Mouse (Mus musculus) forebrain, embryonic 12.5 days (tissue): ENCODE data around the gene Bpi. TPM values are rescaled to one million over a fixed set of nuclear protein-coding genes. Genes with fewer than 3 reads are reported as not detected.

ENCODE experiments used
- ATAC-seq: fragments of 200-750 bp; cut with Nextera tagmentation; 2 replicates; pipeline ENCODE4 v1.8.0; 2017; ENCODE audit warnings: moderate TSS enrichment; ENCODE audit not compliant: low FRiP score
- H3K27ac ChIP-seq: fragments of 300-500 bp; sonication (generic); 2 replicates; pipeline ENCODE4 v1.5.1; 2016; ENCODE audit warnings: mild to moderate bottlenecking
- H3K27me3 ChIP-seq: fragments of 300-500 bp; sonication (generic); 2 replicates; pipeline ENCODE4 v1.6.1; 2016; ENCODE audit warnings: mild to moderate bottlenecking
- H3K36me3 ChIP-seq: fragments of 300-500 bp; sonication (generic); replicated peaks from 2 replicates; pipeline ENCODE4 v1.6.1; 2016; ENCODE audit warnings: mild to moderate bottlenecking
- H3K4me1 ChIP-seq: fragments of 300-500 bp; sonication (generic); 2 replicates; pipeline ENCODE4 v1.6.1; 2016
- H3K4me2 ChIP-seq: fragments of 300-500 bp; sonication (generic); 2 replicates; pipeline ENCODE4 v1.6.1; 2016; ENCODE audit warnings: mild to moderate bottlenecking, moderate library complexity
- H3K4me3 ChIP-seq: fragments of 300-500 bp; sonication (generic); replicated peaks from 2 replicates; pipeline ENCODE4 v1.5.1; 2016; ENCODE audit warnings: mild to moderate bottlenecking
- H3K9ac ChIP-seq: fragments of 300-500 bp; sonication (generic); 2 replicates; pipeline ENCODE4 v1.6.1; 2016; ENCODE audit warnings: mild to moderate bottlenecking
- H3K9me3 ChIP-seq: fragments of 300-500 bp; sonication (generic); 2 replicates; pipeline ENCODE4 v1.6.1; 2016
- WGBS: fragments of 180-500 bp; shearing (Covaris S2); methylation state at CpG from one replicate; pipeline ENCODE4 v1.1.7; 2016; 5-methylcytosine and 5-hydroxymethylcytosine counted together
- polyA plus RNA-seq: library from polyadenylated mRNA; unstranded; fragments of >200 nt; fragmentation: Nextera tagmentation; extraction: Ambion mirVana; gene quantifications from 2 replicates; pipeline ENCODE4 v1.2.1, GENCODE M21; 2016

The Bpi gene
- polyA plus RNA-seq: not detected in 2 replicates

DNA sequence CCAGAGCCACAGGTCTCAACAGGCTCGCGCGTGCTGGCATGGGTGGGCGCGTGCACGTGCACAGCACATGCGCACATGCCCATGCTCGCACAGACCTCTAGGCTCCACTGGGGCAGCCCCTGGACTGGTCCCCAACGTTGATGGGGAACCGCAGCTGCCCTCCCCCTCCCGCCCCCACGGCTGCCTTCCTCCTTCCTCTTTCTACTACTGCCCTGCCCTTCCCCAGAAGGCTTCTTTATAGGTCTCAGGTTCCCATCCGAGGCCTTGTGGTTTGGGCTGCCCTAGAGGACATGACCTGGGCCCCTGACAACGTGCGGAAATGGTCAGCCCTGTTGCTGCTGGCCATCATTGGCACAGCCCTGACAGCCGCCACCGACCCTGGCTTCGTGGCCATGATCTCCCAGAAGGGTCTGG, at the start of gene Bpi:
Gene Bpi, plus strand, starts transcription at position 90 of the 414 bp plus-strand sequence.
- Histone ChIP-seq H3K27me3 (peaks cover 10% of the 10 kb centered on the region; the same call in 1 of the 2 replicates), H3K27ac (no peak within 1 kb of the TSS), H3K36me3 (no peaks in the 10 kb centered on the region), H3K4me3 (no peak within 1 kb of the TSS), H3K4me1 (peaks cover 14% of the 10 kb centered on the region), H3K9ac (peak within 1 kb of the TSS; percentile 34; the same call in 1 of the 2 replicates), H3K4me2 (no peak within 1 kb of the TSS), H3K9me3 (no peaks in the 10 kb centered on the region)
- ATAC-seq: no peak
- 71% methylated on average over 18 of the region's 18 CpGs for WGBS

DNA sequence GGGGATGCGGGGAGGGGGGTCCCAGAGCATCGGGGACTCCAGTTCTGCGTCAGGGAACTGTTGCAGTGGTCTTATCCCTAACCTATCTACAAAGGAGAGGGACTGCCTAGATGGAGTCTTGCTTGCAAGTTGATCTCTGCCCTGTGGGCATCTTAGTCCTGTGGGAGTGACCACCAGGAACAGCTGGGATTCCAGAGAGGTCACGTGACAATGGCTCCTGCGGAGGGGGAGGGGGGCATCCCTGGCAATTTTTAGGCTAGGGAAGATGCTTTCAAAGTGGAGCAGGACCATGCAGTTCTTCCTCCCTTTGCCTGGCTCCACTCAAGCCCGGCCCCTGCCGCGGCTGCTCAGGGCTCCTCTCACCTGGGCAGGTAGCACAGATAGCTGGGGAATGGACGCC, 48.1 kb upstream of the Bpi start:
- H3K4me3 ChIP-seq: no peak overlapping the region
- no peak overlapping the region for H3K27ac ChIP-seq
- no peak for ATAC-seq
- H3K9ac ChIP-seq: no peak overlapping the region
- peaks cover 8% of the 10 kb centered on the region for H3K4me1 ChIP-seq
- H3K36me3 ChIP-seq: no peaks in the 10 kb centered on the region; the same call in 1 of the 2 replicates
- H3K27me3 ChIP-seq: peaks cover 8% of the 10 kb centered on the region; the same call in 1 of the 2 replicates
- H3K9me3 ChIP-seq: no peaks in the 10 kb centered on the region
- 69% methylated on average over 9 of the region's 9 CpGs for WGBS
- no peak overlapping the region for H3K4me2 ChIP-seq

DNA sequence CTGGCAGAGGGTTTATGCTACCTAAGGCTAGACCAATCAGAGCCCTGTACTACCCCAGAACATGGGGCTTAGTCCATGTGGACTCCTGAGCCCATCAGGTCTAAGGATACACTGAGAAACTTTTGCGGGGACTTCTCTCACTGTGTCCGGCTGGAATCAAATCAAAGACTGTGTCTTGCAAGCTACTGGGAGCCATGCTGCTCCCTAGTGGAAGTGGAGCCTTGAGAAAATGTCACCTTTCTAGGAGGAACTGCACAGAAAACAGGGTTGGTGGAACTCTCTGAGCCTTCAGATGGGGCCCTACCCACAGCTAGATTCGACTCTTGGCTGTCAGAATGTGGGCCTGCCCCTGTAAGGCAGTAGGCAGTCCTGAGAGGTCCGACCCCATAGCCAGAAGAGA, 47.4 kb upstream of the Bpi start:
- Histone ChIP-seq H3K4me3 (no peak overlapping the region), H3K9me3 (no peaks in the 10 kb centered on the region), H3K9ac (0 out of 2 replicates have a peak overlapping the region, but pooled peaks have one; percentile 9), H3K27me3 (peaks cover 8% of the 10 kb centered on the region; the same call in 1 of the 2 replicates), H3K4me2 (no peak overlapping the region), H3K36me3 (no peaks in the 10 kb centered on the region; the same call in 1 of the 2 replicates), H3K27ac (no peak overlapping the region), H3K4me1 (peaks cover 11% of the 10 kb centered on the region; the same call in 1 of the 2 replicates)
- WGBS: 46% methylated on average over 4 of the region's 4 CpGs
- ATAC-seq: no peak

DNA sequence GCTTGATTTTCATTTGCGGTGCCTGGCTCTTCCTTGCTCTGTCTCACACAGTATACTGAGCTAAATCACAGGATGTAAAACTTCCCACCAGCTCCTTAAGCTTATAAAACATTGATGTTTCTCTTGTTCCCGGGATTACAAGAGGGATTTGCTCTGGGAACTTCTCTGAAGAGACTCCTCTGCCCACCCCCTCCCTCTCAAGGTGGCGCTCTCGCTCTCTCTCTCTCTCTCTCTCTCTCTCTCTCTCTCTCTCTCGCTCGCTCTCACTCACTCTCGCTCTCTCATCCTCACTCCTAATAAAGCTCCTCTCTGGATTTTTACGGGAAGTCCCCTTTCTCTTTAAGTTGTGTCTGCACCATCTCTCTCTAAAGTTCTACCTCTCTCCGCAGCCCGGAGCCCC, 46.9 kb upstream of the Bpi start:
- H3K27me3 ChIP-seq: 0 out of 2 replicates have a peak, but pooled peaks cover 8% of the 10 kb centered on the region
- no peak for ATAC-seq
- H3K36me3 ChIP-seq: no peaks in the 10 kb centered on the region; the same call in 1 of the 2 replicates
- peak overlapping the region; percentile 16; the same call in 1 of the 2 replicates for H3K4me2 ChIP-seq
- WGBS: 26% methylated on average over 10 of the region's 10 CpGs
- H3K9me3 ChIP-seq: no peaks in the 10 kb centered on the region
- H3K4me1 ChIP-seq: peaks cover 11% of the 10 kb centered on the region; the same call in 1 of the 2 replicates
- no peak overlapping the region for H3K9ac ChIP-seq
- H3K27ac ChIP-seq: no peak overlapping the region
- H3K4me3 ChIP-seq: no peak overlapping the region

DNA sequence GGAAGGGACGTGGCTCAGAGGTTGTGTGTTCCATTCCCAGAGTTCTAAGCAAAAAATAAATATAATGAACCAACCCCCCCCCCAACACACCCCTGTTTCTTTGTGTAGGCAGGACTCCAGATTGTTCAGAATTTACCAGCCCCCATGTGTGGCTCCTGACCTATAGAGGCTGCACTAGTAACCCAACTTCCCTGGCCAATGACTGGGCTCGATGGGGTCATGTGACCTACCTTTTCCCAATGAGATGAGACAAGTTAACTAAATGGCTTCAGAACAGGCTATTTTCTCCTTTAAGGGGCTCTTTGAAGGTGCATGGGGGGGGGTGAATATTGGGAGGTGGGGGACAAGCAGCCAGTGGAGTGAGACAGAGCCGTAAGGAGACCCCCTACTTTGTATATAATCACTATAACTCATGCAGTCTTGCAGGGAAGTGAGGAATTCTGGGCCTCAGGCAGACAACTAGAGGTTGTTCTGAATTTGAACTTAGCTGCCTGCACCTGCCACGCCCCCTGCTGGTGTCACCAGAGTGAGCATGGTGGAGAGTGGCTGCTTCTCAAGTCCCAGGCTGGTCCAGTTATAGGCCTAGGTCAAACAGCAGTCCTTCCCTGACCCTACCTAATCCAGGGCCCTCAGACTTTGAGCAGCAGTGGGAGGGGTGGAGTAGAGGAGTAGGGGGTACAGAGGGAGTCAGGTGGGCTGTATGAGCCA, 46.0 kb upstream of the Bpi start:
- WGBS: 62% methylated on average over 4 of the region's 4 CpGs
- H3K27ac ChIP-seq: no peak overlapping the region

DNA sequence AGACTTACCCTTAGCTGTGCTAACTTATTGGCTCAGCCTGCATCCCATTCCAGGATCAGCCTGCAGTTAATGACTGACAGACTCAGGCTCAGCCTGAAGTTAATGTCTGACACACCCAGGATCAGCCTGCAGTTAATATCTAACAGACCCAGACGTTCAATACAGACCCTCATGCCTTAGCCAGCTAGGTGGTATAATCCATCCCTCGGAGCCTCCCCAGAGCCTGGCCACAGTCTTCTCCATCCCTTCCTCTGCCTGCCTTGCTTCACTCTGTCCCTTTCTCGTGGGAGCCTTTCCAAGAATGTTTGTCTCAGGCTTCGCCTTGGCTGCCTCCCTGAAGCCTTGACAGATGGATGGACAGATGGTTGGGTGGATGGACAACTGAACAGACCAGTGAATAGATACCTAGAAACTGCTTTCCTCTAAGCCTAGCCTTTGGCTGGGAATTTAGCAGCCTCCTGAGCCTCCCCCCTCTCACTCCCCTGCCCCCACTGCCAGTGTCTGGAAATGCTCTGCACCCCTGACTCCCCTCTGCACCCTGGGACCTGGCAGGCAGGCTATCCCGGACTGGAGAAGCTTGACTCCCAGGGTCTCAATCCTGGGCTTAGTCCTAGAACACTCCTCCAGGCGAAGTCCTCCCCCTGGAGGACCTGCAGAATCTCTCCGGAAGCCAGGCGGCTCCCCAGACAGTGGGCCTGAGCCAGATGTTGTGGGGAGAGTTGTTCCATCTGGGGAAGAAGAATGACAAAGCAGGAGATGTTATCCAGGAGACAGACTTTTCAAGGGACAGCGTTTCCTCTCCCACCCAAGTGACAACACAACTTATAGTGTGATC, 42.4 kb upstream of the Bpi start:
- no peaks in the 10 kb centered on the region for H3K27me3 ChIP-seq
- H3K9ac ChIP-seq: no peak overlapping the region
- H3K4me3 ChIP-seq: no peak overlapping the region
- H3K27ac ChIP-seq: no peak overlapping the region
- WGBS: 74% methylated on average over 9 of the region's 9 CpGs
- no peaks in the 10 kb centered on the region for H3K36me3 ChIP-seq
- no peak overlapping the region for H3K4me2 ChIP-seq
- H3K4me1 ChIP-seq: peaks cover 8% of the 10 kb centered on the region; the same call in 1 of the 2 replicates
- no peak for ATAC-seq
- no peaks in the 10 kb centered on the region for H3K9me3 ChIP-seq

More for the DNA sequence above, 46.0 kb upstream of the Bpi start:
- 0 out of 2 replicates have a peak, but pooled peaks cover 8% of the 10 kb centered on the region for H3K27me3 ChIP-seq
- H3K4me3 ChIP-seq: no peak overlapping the region
- no peaks in the 10 kb centered on the region; the same call in 1 of the 2 replicates for H3K36me3 ChIP-seq
- H3K4me1 ChIP-seq: peaks cover 11% of the 10 kb centered on the region; the same call in 1 of the 2 replicates
- no peak overlapping the region for H3K4me2 ChIP-seq
- H3K9ac ChIP-seq: no peak overlapping the region
- ATAC-seq: no peak
- no peaks in the 10 kb centered on the region for H3K9me3 ChIP-seq

DNA sequence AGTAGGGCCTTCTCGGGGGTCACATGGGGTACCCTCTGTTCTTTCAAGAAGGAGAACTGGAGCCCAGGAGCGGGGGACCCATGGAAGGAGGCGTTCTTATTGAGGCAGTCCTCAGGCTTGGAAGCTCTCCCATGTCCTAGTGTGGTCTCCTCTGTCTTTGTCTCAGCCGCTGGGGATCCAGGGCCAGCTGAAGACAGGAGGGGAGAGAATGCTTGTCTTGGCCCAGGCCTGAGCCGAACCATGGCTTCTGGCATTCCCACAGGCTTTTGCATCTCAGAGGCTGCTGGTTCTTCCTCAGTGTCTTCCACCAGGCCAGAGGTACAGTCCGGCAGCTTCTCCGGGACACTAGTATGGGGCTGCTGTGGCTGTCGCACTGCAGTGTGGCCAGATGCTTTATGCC, 41.4 kb upstream of the Bpi start:
- H3K4me3 ChIP-seq: no peak overlapping the region
- WGBS: 89% methylated on average over 8 of the region's 8 CpGs
- H3K9me3 ChIP-seq: no peaks in the 10 kb centered on the region
- no peak for ATAC-seq
- peaks cover 4% of the 10 kb centered on the region; the same call in 1 of the 2 replicates for H3K4me1 ChIP-seq
- no peak overlapping the region for H3K4me2 ChIP-seq
- H3K27ac ChIP-seq: no peak overlapping the region
- no peaks in the 10 kb centered on the region for H3K27me3 ChIP-seq
- H3K9ac ChIP-seq: no peak overlapping the region
- H3K36me3 ChIP-seq: no peaks in the 10 kb centered on the region

DNA sequence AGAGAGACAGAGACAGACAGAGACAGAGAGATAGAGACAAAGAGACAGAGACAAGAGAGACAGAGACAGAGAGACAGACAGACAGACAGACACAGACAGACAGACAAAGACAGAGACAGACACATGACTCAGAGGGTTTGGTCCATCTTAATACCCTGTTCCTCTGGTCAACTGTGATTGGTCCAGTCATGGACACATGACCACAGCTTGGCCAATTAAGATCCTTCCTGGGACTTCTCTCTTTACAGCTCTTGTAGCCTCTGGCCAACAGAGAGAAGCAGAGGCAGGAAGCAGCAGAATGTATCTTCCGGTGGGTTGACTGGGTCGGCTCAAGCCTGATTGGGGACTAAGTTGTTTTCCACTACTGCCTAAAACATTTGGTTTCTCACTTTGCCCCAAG, 38.3 kb upstream of the Bpi start:
- Histone ChIP-seq H3K27ac (no peak overlapping the region), H3K4me1 (0 out of 2 replicates have a peak, but pooled peaks cover 4% of the 10 kb centered on the region), H3K9ac (no peak overlapping the region), H3K36me3 (no peaks in the 10 kb centered on the region), H3K4me2 (no peak overlapping the region), H3K27me3 (no peaks in the 10 kb centered on the region), H3K9me3 (no peaks in the 10 kb centered on the region), H3K4me3 (no peak overlapping the region)
- no peak for ATAC-seq
- 91% methylated on average over 2 of the region's 2 CpGs for WGBS

DNA sequence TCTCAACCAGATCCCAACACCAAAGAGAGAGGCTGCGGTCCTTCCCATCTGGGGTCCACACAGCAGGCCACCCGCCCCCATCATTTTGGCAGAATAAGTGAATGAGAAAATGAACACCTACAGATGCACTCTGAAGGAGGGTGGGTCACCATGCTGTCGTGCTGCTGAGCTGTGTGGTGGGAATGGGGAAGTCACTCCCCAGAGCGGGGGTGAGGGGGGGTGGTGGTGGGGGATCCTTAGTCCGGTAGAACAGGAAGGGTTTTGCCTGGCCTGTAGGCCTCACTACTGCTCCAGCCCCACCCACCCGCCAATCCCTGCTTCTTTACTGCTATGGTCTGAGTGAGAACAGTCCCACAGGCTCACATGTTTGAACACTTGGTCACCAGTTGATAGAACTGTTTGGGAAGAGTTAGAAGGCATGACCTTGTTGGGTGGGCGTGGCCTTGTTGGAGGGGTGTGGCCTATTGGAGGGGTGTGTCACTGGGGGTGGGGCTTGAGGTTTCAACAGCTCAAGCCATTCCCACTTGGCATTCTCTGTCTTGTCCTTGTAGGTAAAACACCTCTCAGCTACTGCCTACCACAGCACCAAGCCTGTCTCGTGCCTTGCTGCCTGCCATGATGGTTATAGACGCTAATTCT, 36.3 kb upstream of the Bpi start:
- WGBS: 92% methylated on average over 9 of the region's 9 CpGs
- Histone ChIP-seq H3K9me3 (no peaks in the 10 kb centered on the region), H3K36me3 (no peaks in the 10 kb centered on the region), H3K27me3 (no peaks in the 10 kb centered on the region), H3K27ac (no peak overlapping the region), H3K9ac (no peak overlapping the region), H3K4me2 (no peak overlapping the region), H3K4me1 (no peaks in the 10 kb centered on the region), H3K4me3 (no peak overlapping the region)
- no peak for ATAC-seq

DNA sequence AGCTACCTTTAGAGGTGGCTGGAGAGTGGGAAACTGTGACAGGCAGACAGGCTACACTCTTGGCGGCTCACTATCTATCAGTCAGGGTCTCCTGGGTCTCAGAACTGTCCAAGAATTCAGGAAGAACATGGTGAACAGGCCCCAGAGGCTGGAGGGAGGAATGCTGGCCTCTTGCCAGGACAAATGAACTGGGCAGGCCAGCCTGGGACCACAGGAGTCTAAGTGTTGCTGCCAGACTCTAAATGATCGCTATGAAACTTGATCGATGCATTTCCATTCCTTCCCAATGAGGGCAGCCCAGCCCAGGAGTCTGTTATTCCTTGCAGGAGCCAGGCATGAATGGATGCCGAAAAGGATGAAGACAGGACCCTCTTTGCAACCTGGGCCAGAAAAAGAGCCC, 35.2 kb upstream of the Bpi start:
- no peak for ATAC-seq
- H3K27me3 ChIP-seq: no peaks in the 10 kb centered on the region; the same call in 1 of the 2 replicates
- WGBS: 82% methylated on average over 4 of the region's 4 CpGs
- no peak overlapping the region for H3K9ac ChIP-seq
- H3K4me1 ChIP-seq: no peaks in the 10 kb centered on the region
- H3K4me2 ChIP-seq: no peak overlapping the region
- no peaks in the 10 kb centered on the region for H3K9me3 ChIP-seq
- no peak overlapping the region for H3K4me3 ChIP-seq
- H3K36me3 ChIP-seq: no peaks in the 10 kb centered on the region
- H3K27ac ChIP-seq: no peak overlapping the region

DNA sequence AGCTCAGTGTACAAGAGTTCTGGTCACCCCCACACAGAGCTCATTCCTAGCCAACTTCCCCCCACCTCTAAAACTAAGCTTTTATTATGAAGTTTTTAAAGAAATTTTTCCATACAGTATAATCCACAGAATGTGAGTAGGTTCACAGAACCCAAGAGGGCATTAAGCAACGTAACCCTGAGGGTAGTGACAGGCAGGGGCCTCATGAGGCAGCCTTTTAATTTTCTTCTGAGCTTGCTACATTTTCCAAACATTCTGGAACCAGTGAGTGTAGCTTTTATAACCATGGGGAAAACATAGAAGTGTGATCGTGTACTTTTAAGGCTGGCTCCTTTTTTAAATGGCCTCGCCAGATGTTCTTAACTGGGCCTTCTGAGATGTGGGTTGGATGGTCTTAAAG, 34.4 kb upstream of the Bpi start:
- WGBS: 84% methylated on average over 3 of the region's 3 CpGs
- no peaks in the 10 kb centered on the region; the same call in 1 of the 2 replicates for H3K27me3 ChIP-seq
- no peaks in the 10 kb centered on the region for H3K9me3 ChIP-seq
- no peaks in the 10 kb centered on the region for H3K4me1 ChIP-seq
- no peak overlapping the region for H3K4me2 ChIP-seq
- no peaks in the 10 kb centered on the region for H3K36me3 ChIP-seq
- H3K4me3 ChIP-seq: no peak overlapping the region
- H3K27ac ChIP-seq: no peak overlapping the region
- no peak overlapping the region for H3K9ac ChIP-seq
- ATAC-seq: no peak

DNA sequence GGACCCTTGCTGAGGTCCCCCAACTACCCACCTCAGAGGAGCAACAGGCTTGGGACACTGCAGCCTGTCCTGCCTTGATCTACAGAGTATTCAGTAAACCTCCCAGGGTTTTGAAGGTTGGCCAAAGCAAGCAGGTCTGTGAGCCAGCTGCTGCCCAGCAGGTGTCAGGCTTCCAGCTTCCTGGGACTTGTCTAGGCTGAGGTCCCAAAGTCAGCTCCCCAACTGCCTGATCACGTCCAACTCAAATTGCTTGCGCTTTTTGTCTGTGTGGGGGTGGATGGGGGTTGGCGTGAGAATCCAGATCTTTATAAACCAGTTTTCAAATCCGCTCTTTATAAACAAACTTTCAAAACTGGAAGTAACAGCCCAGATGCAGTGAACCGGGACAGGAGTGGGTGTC, 32.6 kb upstream of the Bpi start:
- Histone ChIP-seq H3K9me3 (no peaks in the 10 kb centered on the region), H3K9ac (no peak overlapping the region), H3K27me3 (no peaks in the 10 kb centered on the region; the same call in 1 of the 2 replicates), H3K27ac (no peak overlapping the region), H3K4me2 (no peak overlapping the region), H3K4me1 (peaks cover 12% of the 10 kb centered on the region), H3K4me3 (no peak overlapping the region), H3K36me3 (no peaks in the 10 kb centered on the region)
- no peak for ATAC-seq
- WGBS: 78% methylated on average over 5 of the region's 5 CpGs
